Mouse (Mus musculus): Measurements from ENCODE around the gene Rxfp4. TPM values are rescaled to one million over a fixed set of nuclear protein-coding genes. Genes with fewer than 3 reads are reported as not detected.

Rxfp4 gene
- polyA plus RNA-seq, 1 experiment from 2014 or later: not detected

GRCm38 (mm10) chr3:88683814-88684213 lies 30.9 kb upstream of the Rxfp4 start:
- H3K9me3 ChIP-seq: no peaks in the 10 kb centered on the region
- no peaks in the 10 kb centered on the region for H3K27me3 ChIP-seq
- H3K4me2 ChIP-seq (replicated peaks): no peak overlapping the region
- H3K27ac ChIP-seq (replicated peaks): no peak overlapping the region
- no peak overlapping the region for H3K9ac ChIP-seq (replicated peaks)
- WGBS: 87% methylated on average over 2 of the region's 2 CpGs
- H3K4me1 ChIP-seq: peaks cover 24% of the 10 kb centered on the region
- H3K36me3 ChIP-seq: peaks cover 9% of the 10 kb centered on the region; the same call in 1 of the 2 replicates
- ATAC-seq (ENCODE audit: low FRiP score, low read depth): no peak
- no peak overlapping the region for H3K4me3 ChIP-seq

GRCm38 (mm10) chr3:88677399-88677798 lies 24.5 kb upstream of the Rxfp4 start:
- Histone ChIP-seq H3K27ac (replicated peaks) (no peak overlapping the region), H3K4me3 (peak overlapping the region; percentile 31), H3K36me3 (no peaks in the 10 kb centered on the region), H3K4me2 (replicated peaks) (peak overlapping the region; percentile 55), H3K4me1 (0 out of 2 replicates have a peak, but pooled peaks cover 3% of the 10 kb centered on the region), H3K9me3 (no peaks in the 10 kb centered on the region), H3K9ac (replicated peaks) (peak overlapping the region; percentile 58; the same call in 1 of the 2 replicates), H3K27me3 (no peaks in the 10 kb centered on the region)
- ATAC-seq (ENCODE audit: low FRiP score, low read depth): peak; percentile 60; the same call in 1 of the 2 replicates
- WGBS: 7% methylated on average over 11 of the region's 11 CpGs

DNA sequence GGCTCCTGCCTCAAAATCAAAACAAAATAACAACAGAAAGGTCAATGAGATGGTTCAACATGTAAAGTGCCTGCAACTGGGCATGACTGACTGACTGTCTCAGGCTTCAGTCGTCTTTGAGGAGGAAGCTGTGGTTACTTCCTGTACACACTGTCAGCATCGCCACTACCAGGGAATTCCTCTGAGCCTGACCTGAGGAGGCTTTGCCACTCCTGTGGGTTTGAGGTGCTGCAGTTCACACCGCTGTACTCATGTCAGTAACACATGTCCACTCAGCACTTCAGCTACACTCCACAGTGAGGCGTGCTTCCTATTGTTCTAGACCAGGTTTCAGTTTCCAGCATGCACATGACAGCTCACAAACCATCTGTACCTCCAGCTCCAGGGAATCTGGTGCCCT lies 11.2 kb upstream of the Rxfp4 start:
- no peaks in the 10 kb centered on the region for H3K36me3 ChIP-seq
- ATAC-seq (ENCODE audit: low FRiP score, low read depth): no peak
- H3K4me2 ChIP-seq (replicated peaks): no peak overlapping the region
- no peaks in the 10 kb centered on the region for H3K9me3 ChIP-seq
- no peak overlapping the region for H3K9ac ChIP-seq (replicated peaks)
- 78% methylated on average over 4 of the region's 4 CpGs for WGBS
- H3K4me3 ChIP-seq: no peak overlapping the region
- H3K27me3 ChIP-seq: no peaks in the 10 kb centered on the region
- no peaks in the 10 kb centered on the region for H3K4me1 ChIP-seq
- H3K27ac ChIP-seq (replicated peaks): no peak overlapping the region

DNA sequence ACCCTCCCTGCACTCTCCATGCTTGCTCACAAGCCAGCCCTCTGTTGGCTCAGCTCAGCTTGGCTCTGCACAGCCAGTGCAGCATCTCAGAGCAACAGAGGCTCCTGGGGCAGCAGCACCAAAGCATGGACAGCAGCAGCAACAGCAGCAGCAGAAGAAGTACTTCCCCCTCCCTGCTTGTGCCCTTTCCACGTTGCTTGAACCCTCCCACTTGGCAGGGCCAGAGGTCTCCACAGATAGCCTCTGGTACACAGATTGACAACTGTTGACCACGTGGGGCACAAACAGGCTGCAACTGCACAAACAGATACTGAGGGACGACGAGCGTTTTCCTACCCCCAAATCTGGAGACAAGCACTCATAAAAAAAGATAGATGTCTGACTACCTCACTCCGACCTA lies 6.9 kb upstream of the Rxfp4 start:
- Histone ChIP-seq H3K4me2 (replicated peaks) (no peak overlapping the region), H3K4me3 (no peak overlapping the region), H3K9ac (replicated peaks) (no peak overlapping the region), H3K9me3 (no peaks in the 10 kb centered on the region), H3K27me3 (no peaks in the 10 kb centered on the region), H3K27ac (replicated peaks) (no peak overlapping the region), H3K4me1 (no peaks in the 10 kb centered on the region), H3K36me3 (no peaks in the 10 kb centered on the region)
- 54% methylated on average over 6 of the region's 6 CpGs for WGBS
- ATAC-seq (ENCODE audit: low FRiP score, low read depth): no peak

DNA sequence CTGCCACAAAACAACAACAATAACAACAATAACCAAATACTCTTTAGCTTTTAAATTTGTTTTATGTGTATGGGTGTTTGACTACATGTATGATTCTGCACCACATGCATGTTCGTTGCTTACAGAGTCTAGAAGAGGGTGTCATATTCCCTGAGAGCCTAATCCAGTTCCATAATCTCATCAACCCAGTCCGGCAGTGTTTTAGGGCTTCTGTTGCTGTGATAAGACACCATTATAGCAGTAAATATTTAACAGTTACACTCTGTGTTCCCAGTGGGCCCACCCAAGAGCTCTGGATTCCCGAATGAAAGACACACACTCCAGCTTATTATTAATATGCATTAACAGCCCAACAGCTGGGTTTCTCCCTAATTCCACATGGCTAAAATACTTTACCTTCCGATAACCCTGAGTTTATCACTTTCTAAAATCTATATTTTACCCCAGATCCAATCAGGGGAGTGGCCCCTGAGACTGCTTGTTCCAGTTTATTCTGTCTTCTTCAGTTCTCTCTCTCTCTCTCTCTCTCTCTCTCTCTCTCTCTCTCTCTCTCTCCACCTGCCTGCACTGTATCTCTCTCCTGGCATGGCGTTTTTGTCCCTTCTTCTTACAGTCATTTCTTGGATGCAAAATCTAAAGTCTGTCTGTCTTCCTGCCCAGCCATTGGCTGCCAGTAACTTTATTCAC lies 5.6 kb upstream of the Rxfp4 start:
- no peak for ATAC-seq (ENCODE audit: low FRiP score, low read depth)

DNA sequence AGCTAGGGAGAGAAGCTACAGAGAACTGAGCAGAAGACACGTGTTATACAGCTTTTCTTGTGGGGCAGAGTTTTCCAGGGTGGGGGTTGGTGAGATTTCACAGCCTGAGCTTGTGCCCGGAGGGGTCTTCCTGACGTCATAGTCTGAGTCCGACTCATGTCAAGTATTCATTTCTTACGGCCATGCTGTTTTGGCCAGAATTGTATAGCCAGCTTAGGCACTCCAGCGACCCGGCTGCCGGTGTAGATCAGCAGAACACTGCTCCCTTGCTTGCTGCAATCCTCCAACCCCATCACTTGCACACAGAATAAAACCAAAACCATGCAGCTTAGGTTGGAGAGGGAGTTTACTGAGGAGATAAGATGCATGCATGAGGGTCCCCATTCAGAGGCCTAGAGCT lies 2.7 kb upstream of the Rxfp4 start:
- Histone ChIP-seq H3K9me3 (no peaks in the 10 kb centered on the region), H3K36me3 (no peaks in the 10 kb centered on the region), H3K4me2 (replicated peaks) (no peak overlapping the region), H3K27ac (replicated peaks) (no peak overlapping the region), H3K9ac (replicated peaks) (no peak overlapping the region), H3K27me3 (no peaks in the 10 kb centered on the region), H3K4me3 (no peak overlapping the region), H3K4me1 (no peaks in the 10 kb centered on the region)
- 77% methylated on average over 8 of the region's 8 CpGs for WGBS
- no peak for ATAC-seq (ENCODE audit: low FRiP score, low read depth)

More for the DNA sequence above, 5.6 kb upstream of the Rxfp4 start:
- Histone ChIP-seq H3K9me3 (no peaks in the 10 kb centered on the region), H3K27ac (replicated peaks) (no peak overlapping the region), H3K36me3 (no peaks in the 10 kb centered on the region), H3K4me1 (no peaks in the 10 kb centered on the region), H3K4me3 (no peak overlapping the region), H3K4me2 (replicated peaks) (no peak overlapping the region), H3K9ac (replicated peaks) (no peak overlapping the region), H3K27me3 (no peaks in the 10 kb centered on the region)
- 69% methylated on average over 5 of the region's 5 CpGs for WGBS

DNA sequence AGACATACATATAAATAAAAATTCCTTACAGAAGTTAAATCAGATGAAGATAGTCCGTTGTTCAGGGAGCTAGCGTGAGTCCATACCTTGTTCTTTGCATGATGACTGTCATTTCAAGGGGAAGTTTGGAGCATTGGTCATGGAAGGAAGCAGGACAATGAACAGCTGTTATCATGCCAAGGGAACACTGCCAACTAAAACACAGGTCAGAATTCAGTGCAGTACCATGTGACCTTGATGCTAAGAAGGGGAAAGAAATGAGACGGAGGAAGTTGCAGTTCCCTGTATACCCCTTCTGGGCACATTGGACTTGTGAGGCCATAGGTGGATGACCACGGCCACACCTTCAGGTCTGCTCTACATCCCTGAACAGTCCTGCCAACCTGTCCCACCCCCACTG lies 1.7 kb upstream of the Rxfp4 start:
- 91% methylated on average over 4 of the region's 4 CpGs for WGBS
- no peaks in the 10 kb centered on the region for H3K36me3 ChIP-seq
- no peaks in the 10 kb centered on the region for H3K27me3 ChIP-seq
- no peak overlapping the region for H3K9ac ChIP-seq (replicated peaks)
- H3K4me3 ChIP-seq: no peak overlapping the region
- ATAC-seq (ENCODE audit: low FRiP score, low read depth): no peak
- no peak overlapping the region for H3K27ac ChIP-seq (replicated peaks)
- H3K4me2 ChIP-seq (replicated peaks): no peak overlapping the region
- no peaks in the 10 kb centered on the region for H3K4me1 ChIP-seq
- H3K9me3 ChIP-seq: no peaks in the 10 kb centered on the region

- no peak overlapping the region for H3K4me2 ChIP-seq (replicated peaks)
- no peaks in the 10 kb centered on the region for H3K27me3 ChIP-seq
- no peaks in the 10 kb centered on the region for H3K4me1 ChIP-seq
- H3K36me3 ChIP-seq: no peaks in the 10 kb centered on the region; the same call in 1 of the 2 replicates
- no peak overlapping the region for H3K27ac ChIP-seq (replicated peaks)
- H3K4me3 ChIP-seq: no peak overlapping the region
- H3K9me3 ChIP-seq: no peaks in the 10 kb centered on the region
- no peak overlapping the region for H3K9ac ChIP-seq (replicated peaks)
- WGBS: 87% methylated on average over 6 of the region's 6 CpGs
- no peak for ATAC-seq (ENCODE audit: low FRiP score, low read depth)
Observed at GRCm38 (mm10) chr3:88653516-88654370, 801 bp upstream of the Rxfp4 start.

DNA sequence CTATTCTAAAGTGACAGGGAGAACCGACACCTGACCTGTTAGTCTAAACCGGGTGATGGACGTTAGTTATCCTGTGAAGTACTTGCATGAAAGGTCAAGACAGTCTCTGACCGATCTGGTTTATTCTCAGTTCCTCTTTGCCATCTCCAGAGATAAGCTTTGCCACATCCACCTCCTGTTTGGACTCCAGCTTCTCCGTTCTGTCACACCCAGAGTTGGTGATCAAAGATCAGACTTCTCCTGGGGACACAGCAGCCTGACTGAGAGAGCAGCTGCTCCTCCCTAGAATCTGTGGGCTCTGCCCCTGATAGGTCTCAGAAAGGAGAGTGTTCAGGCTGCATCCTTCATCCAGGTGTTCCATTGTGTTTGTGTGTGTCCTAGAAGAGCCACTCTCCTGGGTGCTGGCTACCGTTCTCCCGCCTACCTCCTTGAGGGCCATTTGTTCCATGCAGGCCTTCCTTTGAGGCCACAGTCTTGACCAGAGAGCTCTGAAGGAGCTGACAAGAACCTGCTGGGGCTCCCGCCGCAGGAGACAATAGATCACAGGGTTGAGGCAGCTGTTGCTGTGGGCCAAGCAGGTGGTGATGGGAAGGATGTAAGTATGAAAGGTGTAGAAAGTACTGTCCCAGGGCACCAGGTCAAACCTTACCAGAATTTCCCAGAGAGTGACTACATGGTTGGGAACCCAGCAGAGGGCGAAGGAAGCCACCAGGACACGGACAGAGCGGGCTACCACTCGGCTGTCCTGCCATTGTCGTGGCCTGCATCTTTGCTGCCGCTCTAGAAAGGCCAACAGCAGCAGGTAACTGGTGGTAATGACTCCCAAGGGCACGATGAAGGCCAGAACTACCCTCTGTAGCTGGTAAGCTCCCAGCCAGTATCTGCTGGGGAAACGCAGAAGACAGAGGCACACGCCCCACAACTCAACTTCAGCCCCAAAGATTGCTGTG lies 998 bp downstream of the Rxfp4 start:
- no peak overlapping the region for H3K4me3 ChIP-seq
- H3K27ac ChIP-seq (replicated peaks): 0 out of 2 replicates have a peak overlapping the region, but pooled peaks have one; percentile 0
- ATAC-seq (ENCODE audit: low FRiP score, low read depth): no peak

DNA sequence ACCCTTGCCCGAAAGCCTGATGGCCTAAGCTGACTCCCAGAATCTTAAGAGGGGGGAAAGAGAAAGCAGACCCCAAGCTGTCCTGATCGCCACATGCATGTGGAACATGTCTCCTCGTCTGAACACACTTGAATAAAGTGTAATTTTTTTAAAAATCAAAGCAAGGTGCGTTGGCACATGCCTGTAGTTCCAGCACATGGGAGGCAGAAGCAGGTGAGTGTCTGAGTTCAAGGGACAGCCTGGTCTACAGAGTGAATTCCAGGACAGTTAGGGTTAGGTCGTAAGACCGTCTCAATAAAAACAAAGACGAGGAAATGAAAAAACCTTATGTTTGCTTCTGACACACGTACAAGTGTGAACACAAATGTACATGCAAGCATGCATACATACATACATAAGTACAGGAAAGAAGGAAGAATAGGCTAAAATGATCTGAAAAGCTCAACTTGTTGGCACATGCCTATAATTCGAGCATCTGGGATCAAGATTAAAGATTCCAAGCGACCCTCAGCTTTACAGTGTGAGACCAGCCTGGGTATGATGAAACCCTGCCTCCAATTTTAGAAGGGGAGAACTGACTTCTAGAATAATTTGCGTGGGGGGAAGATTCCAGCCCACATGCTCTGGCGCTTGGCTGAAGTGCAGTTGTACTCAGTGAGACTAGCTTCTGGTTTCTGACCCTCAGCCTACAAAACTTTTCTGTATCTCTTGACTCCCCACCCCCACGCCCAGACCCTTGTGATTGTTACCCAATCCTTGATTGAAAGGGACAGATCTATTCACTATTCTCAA lies 2.0 kb downstream of the Rxfp4 start:
- 0 out of 2 replicates have a peak overlapping the region, but pooled peaks have one; percentile 30 for H3K27ac ChIP-seq (replicated peaks)

More for the DNA sequence above, 998 bp downstream of the Rxfp4 start:
- Histone ChIP-seq H3K4me1 (no peaks in the 10 kb centered on the region), H3K9me3 (no peaks in the 10 kb centered on the region), H3K9ac (replicated peaks) (no peak overlapping the region), H3K27me3 (no peaks in the 10 kb centered on the region), H3K4me2 (replicated peaks) (no peak overlapping the region), H3K36me3 (peaks cover 17% of the 10 kb centered on the region)
- WGBS: 86% methylated on average over 18 of the region's 18 CpGs

DNA sequence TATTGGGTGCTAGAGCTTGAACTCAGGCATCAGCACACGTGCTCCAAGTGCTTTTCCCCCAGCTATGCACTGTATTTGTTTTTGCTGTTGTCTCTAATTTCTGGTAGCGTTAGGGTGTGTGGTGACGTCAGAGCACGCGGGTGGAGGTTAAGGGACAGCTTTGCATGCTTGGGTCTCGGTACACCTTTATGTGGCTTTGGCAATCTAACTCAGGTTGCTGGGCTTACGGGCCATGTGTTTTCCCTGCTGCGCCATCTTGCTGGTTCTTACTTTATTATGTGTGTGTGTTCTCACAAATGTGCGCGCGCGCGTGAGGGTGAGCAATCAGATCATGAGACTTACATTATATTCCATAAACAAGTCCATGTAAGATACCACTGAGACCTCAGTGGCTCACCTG lies 3.0 kb downstream of the Rxfp4 start:
- peaks cover 37% of the 10 kb centered on the region for H3K36me3 ChIP-seq
- no peak overlapping the region for H3K4me3 ChIP-seq
- WGBS: 96% methylated on average over 13 of the region's 13 CpGs
- H3K9ac ChIP-seq (replicated peaks): no peak overlapping the region
- no peak overlapping the region for H3K4me2 ChIP-seq (replicated peaks)
- no peak overlapping the region for H3K27ac ChIP-seq (replicated peaks)
- no peaks in the 10 kb centered on the region for H3K27me3 ChIP-seq
- no peaks in the 10 kb centered on the region for H3K9me3 ChIP-seq
- no peaks in the 10 kb centered on the region for H3K4me1 ChIP-seq
- ATAC-seq (ENCODE audit: low FRiP score, low read depth): no peak

More for the DNA sequence above, 2.0 kb downstream of the Rxfp4 start:
- Histone ChIP-seq H3K4me2 (replicated peaks) (no peak overlapping the region), H3K4me3 (no peak overlapping the region), H3K9me3 (no peaks in the 10 kb centered on the region), H3K27me3 (no peaks in the 10 kb centered on the region), H3K9ac (replicated peaks) (no peak overlapping the region), H3K4me1 (no peaks in the 10 kb centered on the region), H3K36me3 (peaks cover 27% of the 10 kb centered on the region)
- no peak for ATAC-seq (ENCODE audit: low FRiP score, low read depth)
- WGBS: 80% methylated on average over 13 of the region's 13 CpGs

Data from midbrain, embryonic 12.5 days (tissue).